Mouse (Mus musculus) liver, embryonic 14.5 days (tissue): Measurements from ENCODE around the gene Zfp322a.

Source experiments
- CTCF ChIP-seq: IDR thresholded peaks from 2 replicates; pipeline ENCODE4 v1.5.1; 2016; ENCODE audit warnings: antibody characterized with exemption, low read depth, control low read depth
- EP300 ChIP-seq: IDR thresholded peaks from 2 replicates; pipeline ENCODE4 v1.6.1; 2016; ENCODE audit warnings: antibody characterized with exemption, low read depth

- TF ChIP-seq CTCF (no peak), EP300 (no peak)
Observed at GRCm38 (mm10) chr13:23372433-23372832, 3.4 kb upstream of the Zfp322a start.
